Mouse (Mus musculus): Measurements from ENCODE around the gene Sypl2.

DNA sequence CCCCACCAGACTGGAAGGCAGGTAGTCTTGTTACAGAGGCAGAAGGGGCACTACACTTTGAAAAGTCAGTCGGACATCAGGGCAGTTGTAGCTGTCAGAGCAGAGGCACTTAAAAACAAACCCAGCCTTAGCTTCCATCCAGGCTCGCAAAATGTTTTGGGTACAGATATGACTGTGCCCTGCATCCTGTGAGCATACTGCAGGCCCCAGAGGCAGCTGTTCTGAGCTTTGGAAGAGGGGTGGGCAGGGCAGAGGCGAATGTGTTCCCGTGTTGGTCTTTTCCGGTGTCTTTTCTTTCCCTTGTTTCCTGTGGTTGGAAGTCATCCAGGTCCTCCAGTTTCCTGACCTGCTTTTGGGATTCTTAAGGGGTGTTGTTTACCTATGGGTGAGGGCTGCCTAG is 36.6 kb downstream of the Sypl2 start:
- no peak for TF ChIP-seq CTCF (IDR thresholded peaks at IDR 0.05; ENCODE audit: low read depth)
- no peak for TF ChIP-seq EP300 (IDR thresholded peaks at IDR 0.05; ENCODE audit: low read depth)
